Mouse (Mus musculus) hindbrain, embryonic 15.5 days (tissue): ENCODE data around the gene Gatad2a. TPM values are rescaled to one million over a fixed set of nuclear protein-coding genes. Genes with fewer than 3 reads are reported as not detected.

Experiments
- ATAC-seq: fragments of 200-750 bp; cut with Nextera tagmentation; 2 replicates; pipeline ENCODE4 v1.8.0; 2017; ENCODE audit warnings: low read depth, moderate number of reproducible peaks, moderate TSS enrichment; ENCODE audit not compliant: low FRiP score
- H3K27ac ChIP-seq: fragments of 300-500 bp; sonication (generic); replicated peaks from 2 replicates; pipeline ENCODE4 v1.5.1; 2015; ENCODE audit warnings: mild to moderate bottlenecking, inconsistent platforms
- H3K27me3 ChIP-seq: fragments of 300-500 bp; sonication (generic); 2 replicates; pipeline ENCODE4 v1.6.1; 2015; ENCODE audit warnings: control low read depth, inconsistent platforms
- H3K36me3 ChIP-seq: fragments of 300-500 bp; sonication (generic); 2 replicates; pipeline ENCODE4 v1.6.1; 2015; ENCODE audit warnings: control low read depth, inconsistent platforms
- H3K4me1 ChIP-seq: fragments of 300-500 bp; sonication (generic); replicated peaks from 2 replicates; pipeline ENCODE4 v1.6.1; 2015; ENCODE audit warnings: control low read depth, inconsistent platforms
- H3K4me2 ChIP-seq: fragments of 300-500 bp; sonication (generic); 2 replicates; pipeline ENCODE4 v1.6.1; 2015; ENCODE audit warnings: moderate library complexity, mild to moderate bottlenecking, inconsistent platforms
- H3K4me3 ChIP-seq: fragments of 300-500 bp; sonication (generic); 2 replicates; pipeline ENCODE4 v1.5.1; 2015; ENCODE audit warnings: mild to moderate bottlenecking, inconsistent platforms
- H3K9ac ChIP-seq: fragments of 300-500 bp; sonication (generic); 2 replicates; pipeline ENCODE4 v1.6.1; 2015; ENCODE audit warnings: inconsistent platforms
- H3K9me3 ChIP-seq: fragments of 300-500 bp; sonication (generic); 2 replicates; pipeline ENCODE4 v1.6.1; 2016; ENCODE audit warnings: control low read depth, inconsistent platforms
- WGBS: fragments of 180-500 bp; shearing (Covaris S2); methylation state at CpG from one replicate; pipeline ENCODE4 v1.1.7; 2015; 5-methylcytosine and 5-hydroxymethylcytosine counted together
- polyA plus RNA-seq: library from polyadenylated mRNA; unstranded; fragments of >200 nt; fragmentation: Nextera tagmentation; extraction: Ambion mirVana; gene quantifications from 2 replicates; pipeline ENCODE4 v1.2.1, GENCODE M21; 2015

Gene Gatad2a
- polyA plus RNA-seq, 1 experiment from 2014 or later, result 33.1 TPM

DNA sequence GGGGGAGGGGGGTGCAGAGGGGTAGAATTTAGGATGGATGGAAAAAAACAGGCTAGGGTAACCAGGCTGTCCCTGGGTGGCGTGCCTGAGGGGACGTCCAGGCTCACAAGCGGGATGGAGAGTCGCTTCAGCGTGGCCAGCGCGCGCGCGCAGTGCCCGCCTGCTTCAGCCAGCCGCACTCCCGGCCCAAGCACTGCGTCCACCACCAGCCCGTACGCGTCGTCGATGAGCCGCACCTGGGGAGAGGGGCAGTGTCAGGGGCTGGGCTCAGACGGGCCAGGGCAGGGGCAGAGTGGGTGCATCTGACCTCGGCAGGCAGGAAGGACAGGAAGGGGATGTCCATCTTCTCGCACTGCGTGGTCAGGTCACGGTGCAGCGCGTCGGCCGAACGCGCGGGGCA is 107.3 kb downstream of the Gatad2a start:
- Histone ChIP-seq H3K9ac (no peak overlapping the region), H3K27me3 (peaks cover 67% of the 10 kb centered on the region), H3K27ac (no peak overlapping the region), H3K4me2 (peak overlapping the region; percentile 50), H3K4me1 (peaks cover 48% of the 10 kb centered on the region), H3K9me3 (no peaks in the 10 kb centered on the region), H3K36me3 (peaks cover 3% of the 10 kb centered on the region; the same call in 1 of the 2 replicates), H3K4me3 (peak overlapping the region; percentile 24)
- 3% methylated on average over 32 of the region's 32 CpGs for WGBS
- ATAC-seq, result no peak

DNA sequence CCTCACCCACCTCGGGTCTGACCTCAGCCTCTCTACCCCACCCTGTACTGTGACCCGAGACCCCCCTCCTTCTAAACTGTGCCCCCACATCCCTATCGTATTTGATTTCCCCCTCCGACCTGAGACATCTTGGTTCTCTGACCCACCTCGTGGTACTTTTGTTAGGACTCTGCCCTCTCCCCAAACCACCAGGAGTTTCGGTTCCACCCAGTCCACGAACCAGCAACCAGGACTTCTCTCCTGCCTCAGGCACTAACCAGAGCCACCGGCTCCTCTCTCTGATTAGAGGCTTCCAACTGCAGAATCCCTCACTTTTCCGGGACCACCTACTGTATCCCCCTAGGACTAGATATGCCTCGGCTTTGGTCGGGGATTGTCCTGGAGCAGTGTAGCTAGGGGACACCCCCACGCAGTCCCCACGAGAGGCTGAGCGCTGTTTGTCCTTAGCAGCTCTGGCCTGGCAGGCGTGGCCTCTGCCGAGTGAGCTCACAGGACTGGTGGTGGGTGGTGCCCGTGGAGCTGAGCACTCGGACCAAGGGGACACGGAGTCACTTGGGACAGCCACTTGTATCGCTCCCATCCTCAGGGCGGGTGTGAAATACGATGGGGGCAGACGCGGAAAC is 107.8 kb downstream of the Gatad2a start:
- Histone ChIP-seq H3K4me1 (peaks cover 45% of the 10 kb centered on the region), H3K4me2 (peak overlapping the region; percentile 50), H3K36me3 (no peaks in the 10 kb centered on the region), H3K9ac (no peak overlapping the region), H3K4me3 (peak overlapping the region; percentile 24), H3K27me3 (peaks cover 72% of the 10 kb centered on the region), H3K9me3 (no peaks in the 10 kb centered on the region), H3K27ac (no peak overlapping the region)
- WGBS, result 7% methylated on average over 24 of the region's 24 CpGs
- no peak for ATAC-seq

DNA sequence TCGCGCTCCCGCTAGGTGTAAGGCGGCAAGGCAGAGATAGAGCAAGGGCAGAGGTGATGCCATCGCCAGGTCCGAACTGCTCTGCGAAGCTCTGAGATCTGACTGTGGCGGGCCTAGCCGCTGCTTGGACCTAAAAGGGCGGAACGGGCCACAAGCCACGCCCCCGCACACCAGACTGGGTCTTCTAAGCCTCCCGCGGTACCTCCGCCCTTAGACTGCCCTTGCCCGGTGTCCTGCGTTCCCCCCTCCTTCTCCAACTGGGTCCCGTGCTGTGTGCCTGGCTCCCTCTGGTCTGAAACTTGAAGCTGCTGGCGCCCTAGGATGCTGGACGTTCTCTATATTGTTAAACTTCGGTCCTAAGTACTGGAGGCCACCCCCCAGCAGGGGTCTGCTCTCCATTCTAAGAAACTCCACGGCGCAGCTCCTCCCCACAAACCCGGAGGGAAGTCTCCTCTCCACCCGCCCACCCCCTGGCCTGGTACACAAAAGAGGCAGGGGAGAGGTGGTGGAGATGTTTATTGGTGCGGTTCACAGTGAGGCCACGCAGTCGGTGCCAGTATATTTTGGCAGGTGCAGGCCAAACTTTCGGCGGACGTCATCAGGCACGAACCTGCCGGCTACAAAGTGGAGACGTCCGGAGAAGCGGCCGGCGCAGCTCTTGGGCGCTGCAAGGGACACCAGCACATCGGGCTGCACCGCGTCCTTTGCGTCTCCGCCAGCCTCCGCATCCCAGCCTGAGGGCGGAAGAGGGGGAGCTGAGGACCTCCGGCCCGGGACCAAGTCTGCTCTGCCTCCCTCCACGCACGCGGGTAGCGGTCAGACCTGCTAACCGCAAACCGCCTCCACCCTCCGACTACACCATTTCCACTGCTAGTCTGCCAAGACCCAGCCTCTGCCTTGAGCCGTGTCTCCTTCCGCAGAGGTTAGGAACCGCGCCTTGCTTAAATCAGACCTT is 108.6 kb downstream of the Gatad2a start, which contains the start of gene Cilp2:
Gene Cilp2, minus strand, starts transcription at position 399 of the 955 bp plus-strand sequence.
- Histone ChIP-seq H3K9me3 (no peaks in the 10 kb centered on the region), H3K4me2 (peak within 1 kb of the TSS; percentile 50), H3K27me3 (peaks cover 80% of the 10 kb centered on the region), H3K27ac (no peak within 1 kb of the TSS), H3K4me1 (peaks cover 49% of the 10 kb centered on the region), H3K36me3 (no peaks in the 10 kb centered on the region), H3K4me3 (peak within 1 kb of the TSS; percentile 24), H3K9ac (no peak within 1 kb of the TSS)
- no peak for ATAC-seq
- under 1% methylated on average over 56 of the region's 60 CpGs for WGBS

DNA sequence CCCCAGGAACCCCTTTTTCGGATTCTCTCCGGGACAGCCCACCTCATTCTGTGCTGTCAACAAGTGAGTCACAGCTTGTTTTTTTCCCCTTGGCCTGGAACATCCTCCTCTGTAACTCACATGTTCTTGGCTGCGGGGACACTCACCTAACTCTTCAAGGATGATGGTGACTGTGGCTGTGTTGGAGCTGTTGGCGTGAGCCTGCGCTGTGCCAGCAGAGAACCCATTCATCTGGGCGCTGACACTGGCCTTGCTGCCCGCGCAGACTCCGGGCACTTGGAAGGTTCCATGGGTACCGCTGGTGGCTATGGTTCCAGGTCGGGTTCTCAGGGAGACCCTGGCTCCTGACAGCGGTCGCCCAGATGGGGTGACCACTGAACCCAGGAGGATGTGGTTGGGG is 112.0 kb downstream of the Gatad2a start:
- no peak overlapping the region for H3K9ac ChIP-seq
- no peak for ATAC-seq
- peaks cover 99% of the 10 kb centered on the region for H3K27me3 ChIP-seq
- no peak overlapping the region for H3K27ac ChIP-seq
- H3K4me1 ChIP-seq, result peaks cover 59% of the 10 kb centered on the region
- no peaks in the 10 kb centered on the region for H3K36me3 ChIP-seq
- no peak overlapping the region for H3K4me3 ChIP-seq
- WGBS, result 54% methylated on average over 13 of the region's 13 CpGs
- no peak overlapping the region for H3K4me2 ChIP-seq
- H3K9me3 ChIP-seq, result no peaks in the 10 kb centered on the region

DNA sequence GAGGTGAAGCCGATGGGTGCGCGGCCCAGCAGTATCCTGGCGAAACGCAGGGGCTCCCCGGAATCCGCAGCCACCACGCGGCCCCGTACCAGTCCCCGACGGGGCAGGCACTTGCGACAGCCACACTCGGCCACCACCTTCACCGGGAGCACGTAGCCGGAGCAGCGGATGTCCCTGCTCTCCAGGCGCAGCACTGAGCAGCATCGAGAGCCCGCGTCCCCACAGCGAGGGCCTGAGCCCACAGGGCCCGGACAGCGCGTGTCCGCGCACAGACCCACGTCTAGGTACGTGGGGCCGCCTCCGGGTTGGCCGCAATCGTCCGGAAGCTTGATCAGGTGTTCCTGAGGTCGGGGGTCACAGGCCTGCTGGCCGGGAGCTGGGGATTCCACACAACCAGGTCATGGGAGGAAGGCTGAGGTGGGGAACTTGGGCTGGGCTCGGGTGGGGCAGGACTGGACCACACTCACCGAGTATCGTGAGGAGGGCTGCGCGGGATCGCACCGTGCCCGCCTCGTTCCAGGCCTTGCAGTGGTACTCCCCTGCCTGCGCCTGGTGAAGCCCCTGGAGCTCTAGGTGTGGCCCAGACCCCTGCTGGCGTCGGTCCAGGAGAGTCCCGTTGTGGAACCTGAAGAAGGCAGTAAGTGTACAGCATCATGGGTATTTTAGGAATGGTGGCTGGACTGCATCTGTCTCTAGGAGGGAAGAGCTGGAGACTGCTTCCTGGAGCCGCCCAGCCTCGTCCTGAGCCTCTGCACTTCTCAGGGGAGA is 113.2 kb downstream of the Gatad2a start:
- WGBS, result 12% methylated on average over 52 of the region's 52 CpGs
- H3K9ac ChIP-seq, result no peak overlapping the region
- H3K9me3 ChIP-seq, result no peaks in the 10 kb centered on the region
- peak overlapping the region; percentile 46 for H3K4me3 ChIP-seq
- ATAC-seq, result no peak
- peaks cover 48% of the 10 kb centered on the region for H3K4me1 ChIP-seq
- peaks cover 90% of the 10 kb centered on the region for H3K27me3 ChIP-seq
- no peaks in the 10 kb centered on the region for H3K36me3 ChIP-seq
- peak overlapping the region; percentile 57 for H3K4me2 ChIP-seq
- no peak overlapping the region for H3K27ac ChIP-seq

DNA sequence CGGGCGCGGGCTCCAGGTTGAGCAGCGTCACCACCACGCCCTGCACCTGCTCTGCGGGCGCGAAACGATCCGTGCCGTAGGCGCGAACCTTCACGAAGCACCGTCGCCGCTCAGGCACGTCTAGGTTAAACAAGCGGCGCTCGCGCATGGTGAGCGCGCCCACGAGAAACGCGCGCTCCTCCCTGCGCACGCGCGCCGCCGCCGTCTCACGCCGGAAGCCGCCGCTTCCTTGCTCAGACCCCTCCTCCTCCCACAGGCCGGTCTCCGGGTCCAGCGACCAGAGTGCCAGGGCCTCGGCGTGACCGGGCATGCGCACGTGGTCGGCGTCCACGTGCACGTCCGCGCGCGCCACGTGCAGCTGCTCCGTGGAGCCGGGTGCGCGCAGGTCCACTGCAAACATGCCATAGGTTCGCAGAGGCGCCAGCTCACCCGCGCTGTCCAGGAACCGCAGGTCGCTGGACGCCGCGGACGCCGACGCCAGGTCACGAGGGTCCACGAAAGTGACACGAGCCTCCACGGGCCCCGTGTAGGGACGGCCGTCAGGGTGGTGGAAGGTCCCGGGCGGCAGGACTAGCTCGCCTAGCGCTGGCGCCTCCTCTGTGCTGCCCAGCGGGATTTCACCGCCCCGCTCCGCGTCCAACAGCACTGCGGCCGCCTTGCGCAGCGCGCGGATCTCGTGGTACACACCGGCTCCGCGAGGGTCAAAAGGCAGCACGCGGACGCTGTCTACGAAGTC is 114.0 kb downstream of the Gatad2a start:
- Histone ChIP-seq H3K27me3 (peaks cover 83% of the 10 kb centered on the region), H3K4me1 (peaks cover 39% of the 10 kb centered on the region), H3K27ac (no peak overlapping the region), H3K4me3 (peak overlapping the region; percentile 46), H3K9me3 (no peaks in the 10 kb centered on the region), H3K9ac (peak overlapping the region; percentile 21; the same call in 1 of the 2 replicates), H3K4me2 (peak overlapping the region; percentile 57), H3K36me3 (no peaks in the 10 kb centered on the region)
- peak; percentile 78 for ATAC-seq
- WGBS, result 4% methylated on average over 90 of the region's 103 CpGs

DNA sequence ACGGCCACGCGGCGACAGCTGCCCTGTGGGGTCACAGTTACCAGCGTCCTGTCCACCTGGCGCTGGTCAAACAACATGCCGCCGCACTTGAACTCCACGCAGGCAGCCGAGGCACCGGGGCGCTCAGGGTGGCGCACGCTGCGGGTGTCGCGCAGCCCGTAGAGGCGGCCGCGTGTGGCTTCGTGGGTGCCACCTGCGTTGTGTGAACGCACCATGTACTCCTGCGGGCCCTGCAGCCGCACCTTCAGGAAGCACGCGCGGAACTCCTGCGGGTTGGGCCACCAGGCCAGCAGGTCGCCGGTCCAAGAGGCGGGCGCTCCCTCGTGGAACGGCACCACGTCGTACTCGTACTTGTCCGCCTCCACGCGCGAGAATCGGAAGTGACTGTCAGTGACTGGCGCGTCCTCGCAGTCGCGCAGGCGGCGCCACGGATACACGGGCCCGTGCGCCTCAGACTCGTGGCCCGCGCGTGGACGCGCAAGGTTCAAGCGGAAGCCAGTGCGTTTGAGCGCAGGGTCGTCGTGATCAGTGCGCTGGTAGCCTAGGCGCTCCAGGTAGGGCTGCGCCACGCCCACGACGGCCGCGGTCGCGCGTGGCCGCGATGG is 114.8 kb downstream of the Gatad2a start:
- no peaks in the 10 kb centered on the region for H3K36me3 ChIP-seq
- H3K9ac ChIP-seq, result peak overlapping the region; percentile 21; the same call in 1 of the 2 replicates
- peaks cover 31% of the 10 kb centered on the region for H3K4me1 ChIP-seq
- peak overlapping the region; percentile 57 for H3K4me2 ChIP-seq
- peaks cover 74% of the 10 kb centered on the region for H3K27me3 ChIP-seq
- no peaks in the 10 kb centered on the region for H3K9me3 ChIP-seq
- H3K4me3 ChIP-seq, result peak overlapping the region; percentile 46
- peak; percentile 1; the same call in 1 of the 2 replicates for ATAC-seq
- no peak overlapping the region for H3K27ac ChIP-seq
- 20% methylated on average over 79 of the region's 79 CpGs for WGBS

DNA sequence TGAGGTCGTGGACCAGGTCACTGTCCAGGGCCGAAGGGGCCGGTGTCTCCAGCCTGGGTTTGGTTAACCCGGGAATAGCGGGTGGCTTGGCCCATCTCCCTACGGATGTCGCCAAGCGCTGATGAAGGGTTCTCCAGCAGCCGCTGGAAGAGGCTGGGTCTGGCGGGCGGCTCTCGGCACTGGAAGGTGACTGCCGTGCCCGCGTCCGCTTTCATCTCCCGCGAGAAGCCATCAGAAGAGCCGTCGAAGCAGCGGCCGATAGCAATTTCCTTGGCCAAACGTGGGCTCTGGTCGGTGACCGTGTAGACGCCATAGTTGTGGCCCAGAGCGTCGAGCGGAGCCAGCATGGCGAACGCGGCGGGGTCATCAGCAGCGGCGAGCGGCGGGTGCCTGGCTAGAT is 115.3 kb downstream of the Gatad2a start:
- Histone ChIP-seq H3K9ac (0 out of 2 replicates have a peak overlapping the region, but pooled peaks have one; percentile 15), H3K4me2 (peak overlapping the region; percentile 57), H3K27me3 (peaks cover 69% of the 10 kb centered on the region), H3K4me3 (peak overlapping the region; percentile 46), H3K36me3 (no peaks in the 10 kb centered on the region), H3K4me1 (peaks cover 26% of the 10 kb centered on the region), H3K27ac (no peak overlapping the region), H3K9me3 (no peaks in the 10 kb centered on the region)
- ATAC-seq, result no peak
- WGBS, result 11% methylated on average over 37 of the region's 37 CpGs

GRCm38 (mm10) chr8:69879678-69880077 is 116.5 kb downstream of the Gatad2a start:
- Histone ChIP-seq H3K36me3 (no peaks in the 10 kb centered on the region), H3K4me3 (no peak overlapping the region), H3K9me3 (no peaks in the 10 kb centered on the region), H3K9ac (no peak overlapping the region), H3K4me1 (peaks cover 24% of the 10 kb centered on the region), H3K4me2 (peak overlapping the region; percentile 57; the same call in 1 of the 2 replicates), H3K27ac (no peak overlapping the region), H3K27me3 (peaks cover 57% of the 10 kb centered on the region)
- WGBS, result 63% methylated on average over 8 of the region's 8 CpGs
- no peak for ATAC-seq

GRCm38 (mm10) chr8:69877992-69878391 is 118.2 kb downstream of the Gatad2a start:
- Histone ChIP-seq H3K4me3 (no peak overlapping the region), H3K9me3 (no peaks in the 10 kb centered on the region), H3K9ac (no peak overlapping the region), H3K27ac (no peak overlapping the region), H3K4me2 (no peak overlapping the region), H3K36me3 (no peaks in the 10 kb centered on the region), H3K4me1 (peaks cover 24% of the 10 kb centered on the region), H3K27me3 (peaks cover 41% of the 10 kb centered on the region)
- WGBS, result 63% methylated on average over 3 of the region's 3 CpGs
- ATAC-seq, result no peak

- Histone ChIP-seq H3K27me3 (peaks cover 35% of the 10 kb centered on the region), H3K9me3 (no peaks in the 10 kb centered on the region), H3K36me3 (no peaks in the 10 kb centered on the region), H3K27ac (no peak overlapping the region), H3K9ac (no peak overlapping the region), H3K4me1 (peaks cover 18% of the 10 kb centered on the region), H3K4me2 (no peak overlapping the region), H3K4me3 (no peak overlapping the region)
- ATAC-seq, result no peak
- 82% methylated on average over 4 of the region's 4 CpGs for WGBS
These were observed 118.8 kb downstream of the Gatad2a start for GRCm38 (mm10) chr8:69877396-69877795.
